Mouse (Mus musculus): ENCODE measurements around the gene Ankrd34b.

- no peak for TF ChIP-seq CTCF (IDR thresholded peaks at IDR 0.05; ENCODE audit: insufficient read depth, low read length)
- no peak for TF ChIP-seq POLR2A (IDR thresholded peaks at IDR 0.05; ENCODE audit: borderline replicate concordance, extremely low read depth, low read depth, low read length)
These were observed 42.2 kb downstream of the Ankrd34b start for GRCm38 (mm10) chr13:92467891-92468290.
